Comparison of ENCODE assay signal across 10 mouse cellular contexts in the genomic region with DNA sequence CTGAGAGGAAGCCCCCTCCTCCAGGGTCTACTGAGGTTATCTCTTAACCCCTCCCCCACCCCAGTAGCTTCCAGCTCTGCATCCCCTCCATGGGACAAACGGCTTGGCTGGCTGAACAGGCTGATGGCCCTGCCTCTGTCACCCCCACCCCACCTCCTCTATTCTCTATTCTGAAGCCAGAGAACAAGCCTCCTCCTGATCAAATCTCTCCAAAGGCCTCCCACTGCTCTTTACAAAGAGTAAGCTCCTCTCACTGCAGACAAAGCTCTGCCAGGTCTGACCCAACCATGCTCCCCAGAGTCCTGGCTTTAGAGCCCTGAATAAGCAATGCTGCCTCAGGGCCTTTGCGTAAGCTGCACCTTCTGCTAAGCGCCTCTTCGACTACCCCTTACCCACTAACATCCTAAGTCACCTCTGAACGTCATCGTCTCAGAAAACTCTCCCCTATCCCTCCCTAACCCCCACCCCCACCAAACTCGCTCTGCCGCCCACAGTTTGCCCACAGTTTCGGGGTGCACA. TPM values are rescaled to one million over a fixed set of nuclear protein-coding genes. Genes with fewer than 3 reads are reported as not detected.
DNase-seq lines count a peak whose midpoint lies in the region; ATAC-seq and TF ChIP-seq lines count a peak whose summit lies in the region.
"Had no signal": no experiment of that assay in that cellular context is flagged by ENCODE, and none has a peak within 500 bp of the region (broad histone marks: within the 10 kb centered on the region; RNA-seq: fewer than 3 reads in every experiment).

No protein-coding gene starts in this region.

- TF ChIP-seq EP300 in lung, postnatal 0 days (IDR thresholded peaks at IDR 0.05): no peak

- H3K4me2 ChIP-seq in forebrain, embryonic 15.5 days (replicated peaks): no peak overlapping the region
- H3K4me2 ChIP-seq in forebrain, embryonic 13.5 days: no peak overlapping the region
- H3K4me2 ChIP-seq in lung, postnatal 0 days (replicated peaks; ENCODE audit: low read depth, low read length): no peak overlapping the region
- 0 out of 2 replicates have a peak overlapping the region, but pooled peaks have one; percentile 5 for H3K4me2 ChIP-seq in embryonic facial prominence, embryonic 12.5 days (replicated peaks)
- 0 out of 2 replicates have a peak overlapping the region, but pooled peaks have one; percentile 3 for H3K4me2 ChIP-seq in stomach, embryonic 14.5 days (replicated peaks; ENCODE audit: low read depth, low read length)

- no peaks in the 10 kb centered on the region for H3K27me3 ChIP-seq in forebrain, embryonic 15.5 days
- no peaks in the 10 kb centered on the region for H3K27me3 ChIP-seq in forebrain, embryonic 13.5 days
- no peaks in the 10 kb centered on the region for H3K27me3 ChIP-seq in lung, postnatal 0 days (replicated peaks; ENCODE audit: insufficient read depth, low read length)
- no peaks in the 10 kb centered on the region for H3K27me3 ChIP-seq in embryonic facial prominence, embryonic 12.5 days
- no peaks in the 10 kb centered on the region for H3K27me3 ChIP-seq in stomach, embryonic 14.5 days (ENCODE audit: control insufficient read depth, insufficient read depth, low read length)

- no peak for ATAC-seq in forebrain, embryonic 15.5 days (replicated peaks)
- ATAC-seq in forebrain, embryonic 13.5 days: no peak
- no peak for ATAC-seq in lung, postnatal 0 days
- ATAC-seq in embryonic facial prominence, embryonic 12.5 days (ENCODE audit: insufficient number of reproducible peaks, insufficient read depth, low FRiP score, low TSS enrichment): no peak
- ATAC-seq in stomach, embryonic 14.5 days (ENCODE audit: insufficient number of reproducible peaks, insufficient read depth, low FRiP score, low read depth): no peak
- no peak for ATAC-seq in CD4-positive, CD25-positive, alpha-beta regulatory T cell, adult 4 months

- 62% methylated on average over 9 of the region's 9 CpGs for WGBS in forebrain, embryonic 15.5 days
- WGBS in forebrain, embryonic 13.5 days: 60% methylated on average over 9 of the region's 9 CpGs
- 59% methylated on average over 9 of the region's 9 CpGs for WGBS in lung, postnatal 0 days
- 71% methylated on average over 9 of the region's 9 CpGs for WGBS in embryonic facial prominence, embryonic 12.5 days
- 75% methylated on average over 9 of the region's 9 CpGs for WGBS in stomach, embryonic 14.5 days

- no peaks in the 10 kb centered on the region for H3K9me3 ChIP-seq in forebrain, embryonic 15.5 days
- H3K9me3 ChIP-seq in forebrain, embryonic 13.5 days (replicated peaks): no peaks in the 10 kb centered on the region; the same call in 1 of the 2 replicates
- H3K9me3 ChIP-seq in lung, postnatal 0 days (ENCODE audit: low read length): no peaks in the 10 kb centered on the region
- H3K9me3 ChIP-seq in embryonic facial prominence, embryonic 12.5 days: no peaks in the 10 kb centered on the region
- no peaks in the 10 kb centered on the region for H3K9me3 ChIP-seq in stomach, embryonic 14.5 days (ENCODE audit: control insufficient read depth, low read depth, low read length)

- peaks cover 46% of the 10 kb centered on the region for H3K4me1 ChIP-seq in forebrain, embryonic 15.5 days
- H3K4me1 ChIP-seq in forebrain, embryonic 13.5 days: peaks cover 53% of the 10 kb centered on the region
- H3K4me1 ChIP-seq in lung, postnatal 0 days (ENCODE audit: insufficient read depth, low read depth, low read length): peaks cover 22% of the 10 kb centered on the region
- peaks cover 45% of the 10 kb centered on the region for H3K4me1 ChIP-seq in embryonic facial prominence, embryonic 12.5 days
- H3K4me1 ChIP-seq in stomach, embryonic 14.5 days (ENCODE audit: control insufficient read depth, insufficient read depth, low read length): peaks cover 30% of the 10 kb centered on the region

- no peak for DNase-seq in lung, postnatal 0 days (ENCODE audit: low spot score)
- DNase-seq in lung, adult 18-20 months: no peak
- no peak for DNase-seq in yolk sac, embryonic 10.5 days (ENCODE audit: low spot score)
- DNase-seq: retina, postnatal 1 day had no signal

- H3K36me3 ChIP-seq in forebrain, embryonic 15.5 days: peaks cover 25% of the 10 kb centered on the region
- H3K36me3 ChIP-seq in forebrain, embryonic 13.5 days (ENCODE audit: poor library complexity, severe bottlenecking): peaks cover 68% of the 10 kb centered on the region
- no peaks in the 10 kb centered on the region for H3K36me3 ChIP-seq in lung, postnatal 0 days (ENCODE audit: insufficient read depth, low read length)
- peaks cover 88% of the 10 kb centered on the region for H3K36me3 ChIP-seq in embryonic facial prominence, embryonic 12.5 days
- peaks cover 48% of the 10 kb centered on the region for H3K36me3 ChIP-seq in stomach, embryonic 14.5 days (ENCODE audit: control insufficient read depth, insufficient read depth, low read length)

- no peak for TF ChIP-seq CTCF in lung, postnatal 0 days (IDR thresholded peaks at IDR 0.05)

- H3K4me3 ChIP-seq in forebrain, embryonic 15.5 days: no peak overlapping the region
- H3K4me3 ChIP-seq in forebrain, embryonic 13.5 days: no peak overlapping the region
- H3K4me3 ChIP-seq in lung, postnatal 0 days (ENCODE audit: low read depth, low read length): no peak overlapping the region
- no peak overlapping the region for H3K4me3 ChIP-seq in embryonic facial prominence, embryonic 12.5 days
- H3K4me3 ChIP-seq in stomach, embryonic 14.5 days (ENCODE audit: low read depth, low read length): no peak overlapping the region

- no peak overlapping the region for H3K9ac ChIP-seq in forebrain, embryonic 15.5 days (replicated peaks)
- no peak overlapping the region for H3K9ac ChIP-seq in forebrain, embryonic 13.5 days
- no peak overlapping the region for H3K9ac ChIP-seq in lung, postnatal 0 days (replicated peaks; ENCODE audit: low read depth)
- no peak overlapping the region for H3K9ac ChIP-seq in embryonic facial prominence, embryonic 12.5 days
- no peak overlapping the region for H3K9ac ChIP-seq in stomach, embryonic 14.5 days (replicated peaks; ENCODE audit: low read depth, low read length)
- H3K9ac ChIP-seq: liver, embryonic 14.5 days had no signal

- H3K27ac ChIP-seq in forebrain, embryonic 15.5 days (replicated peaks): 0 out of 2 replicates have a peak overlapping the region, but pooled peaks have one; percentile 34
- H3K27ac ChIP-seq in forebrain, embryonic 13.5 days: no peak overlapping the region
- peak overlapping the region; percentile 88 for H3K27ac ChIP-seq in lung, postnatal 0 days (ENCODE audit: low read length)
- peak overlapping the region; percentile 82 for H3K27ac ChIP-seq in embryonic facial prominence, embryonic 12.5 days
- H3K27ac ChIP-seq in stomach, embryonic 14.5 days (ENCODE audit: low read length): peak overlapping the region; percentile 97
- H3K27ac ChIP-seq: liver, embryonic 14.5 days had no signal

RNA-seq across cellular contexts. Expression of a gene that starts 19.6 kb away (rescaled TPM):
- polyA plus RNA-seq in forebrain, embryonic 15.5 days (2015; fragmentation: Nextera tagmentation; extraction: Ambion mirVana): 75.9 and 76.1 TPM in 2 replicates
- 62.9 and 76.1 TPM in 2 replicates for polyA plus RNA-seq in forebrain, embryonic 13.5 days (2015; fragmentation: Nextera tagmentation; extraction: Ambion mirVana)
- 65.1 and 85.0 TPM in 2 replicates for polyA plus RNA-seq in lung, postnatal 0 days (2015; fragmentation: Nextera tagmentation; extraction: Ambion mirVana)
- polyA plus RNA-seq in embryonic facial prominence, embryonic 12.5 days (2016; fragmentation: Nextera tagmentation; extraction: Ambion mirVana): 90.7 and 98.6 TPM in 2 replicates
- 79.8 and 84.0 TPM in 2 replicates for polyA plus RNA-seq in stomach, embryonic 14.5 days (2014; fragmentation: Nextera tagmentation; extraction: Ambion mirVana)
- polyA plus RNA-seq in CD4-positive, CD25-positive, alpha-beta regulatory T cell, adult 4 months (2017; shearing (Covaris generic)): under 1 TPM; 0.39 to 0.65 TPM

Comparison
In these comparisons a context has a peak if more than half of its experiments do, and no peak if none do; other contexts are left out.
1. H3K4me2 ChIP-seq: peak in embryonic facial prominence, embryonic 12.5 days (single experiment) and stomach, embryonic 14.5 days (single experiment); none in forebrain, embryonic 15.5 days (single experiment), forebrain, embryonic 13.5 days (single experiment) and lung, postnatal 0 days (single experiment).
2. RNA of a gene that starts 19.6 kb away (polyA plus RNA-seq): 90.7 to 98.6 TPM in embryonic facial prominence, embryonic 12.5 days, 79.8 to 84.0 TPM in stomach, embryonic 14.5 days, 75.9 to 76.1 TPM in forebrain, embryonic 15.5 days, 65.1 to 85.0 TPM in lung, postnatal 0 days and 62.9 to 76.1 TPM in forebrain, embryonic 13.5 days; 0.39 to 0.65 TPM in CD4-positive, CD25-positive, alpha-beta regulatory T cell, adult 4 months; every median in the first group is over 10 times any median in the second.